Mouse (Mus musculus) heart, embryonic 14.5 days (tissue): ENCODE data around the gene Rarg. TPM values are rescaled to one million over a fixed set of nuclear protein-coding genes. Genes with fewer than 3 reads are reported as not detected.

ENCODE experiments used
- ATAC-seq: fragments of 200-750 bp; cut with Nextera tagmentation; 2 replicates; pipeline ENCODE4 v1.8.0; 2017; ENCODE audit warnings: low read depth, moderate TSS enrichment; ENCODE audit not compliant: insufficient number of reproducible peaks, insufficient read depth, low FRiP score
- H3K27ac ChIP-seq, 2 experiments: fragments of 200-500 bp in 1 of 2; fragments of 300-500 bp in 1 of 2; sonication (generic) in 1 of 2; replicated peaks in 1 of 2; 2 replicates each; pipeline ENCODE4 v1.5.1; 2012 to 2014; ENCODE audit warnings: low read depth in 2 of 2, low read length in 2 of 2, control low read depth in 1 of 2, mild to moderate bottlenecking in 1 of 2, mixed read lengths in 1 of 2; ENCODE audit not compliant: control insufficient read depth in 1 of 2, insufficient read depth in 1 of 2
- H3K27me3 ChIP-seq: fragments of 300-500 bp; sonication (generic); 2 replicates; pipeline ENCODE4 v1.6.1; 2014; ENCODE audit warnings: mild to moderate bottlenecking, low read length, control low read depth; ENCODE audit not compliant: control insufficient read depth, insufficient read depth
- H3K36me3 ChIP-seq: fragments of 300-500 bp; sonication (generic); 2 replicates; pipeline ENCODE4 v1.6.1; 2014; ENCODE audit warnings: mild to moderate bottlenecking, control low read depth, low read length, mixed read lengths; ENCODE audit not compliant: control insufficient read depth, insufficient read depth
- H3K4me1 ChIP-seq, 2 experiments: fragments of 200-500 bp in 1 of 2; fragments of 300-500 bp in 1 of 2; sonication (generic) in 1 of 2; 2 replicates each; pipeline ENCODE4 v1.6.1; 2012 to 2014; ENCODE audit warnings: low read length in 2 of 2, control low read depth in 1 of 2, mixed read lengths in 1 of 2; ENCODE audit not compliant: control insufficient read depth in 2 of 2, insufficient read depth in 2 of 2
- H3K4me2 ChIP-seq: fragments of 300-500 bp; sonication (generic); 2 replicates; pipeline ENCODE4 v1.6.1; 2014; ENCODE audit warnings: mild to moderate bottlenecking, low read length
- H3K4me3 ChIP-seq, 2 experiments: fragments of 200-500 bp in 1 of 2; fragments of 300-500 bp in 1 of 2; sonication (generic) in 1 of 2; 2 replicates each; pipeline ENCODE4 v1.5.1; 2012 to 2014; ENCODE audit warnings: low read length in 2 of 2, mild to moderate bottlenecking in 2 of 2, control low read depth in 1 of 2, low read depth in 1 of 2, moderate library complexity in 1 of 2; ENCODE audit not compliant: control insufficient read depth in 1 of 2, insufficient read depth in 1 of 2
- H3K9ac ChIP-seq: fragments of 300-500 bp; sonication (generic); 2 replicates; pipeline ENCODE4 v1.6.1; 2014; ENCODE audit warnings: mild to moderate bottlenecking, low read length
- H3K9me3 ChIP-seq: fragments of 300-500 bp; sonication (generic); 2 replicates; pipeline ENCODE4 v1.6.1; 2016; ENCODE audit warnings: low read length, control low read depth; ENCODE audit not compliant: control insufficient read depth
- WGBS: fragments of 180-500 bp; shearing (Covaris S2); extraction: QIAGEN DNeasy Blood & Tissue Kit; methylation state at CpG from one replicate; pipeline ENCODE4 v1.1.7; 2014; 5-methylcytosine and 5-hydroxymethylcytosine counted together
- polyA plus RNA-seq: library from polyadenylated mRNA; unstranded; fragments of >200 nt; fragmentation: Nextera tagmentation; extraction: Ambion mirVana; gene quantifications from 2 replicates; pipeline ENCODE4 v1.2.1, GENCODE M21; 2014

Rarg gene
- polyA plus RNA-seq, 1 experiment from 2014 or later, result 6.7 TPM

DNA sequence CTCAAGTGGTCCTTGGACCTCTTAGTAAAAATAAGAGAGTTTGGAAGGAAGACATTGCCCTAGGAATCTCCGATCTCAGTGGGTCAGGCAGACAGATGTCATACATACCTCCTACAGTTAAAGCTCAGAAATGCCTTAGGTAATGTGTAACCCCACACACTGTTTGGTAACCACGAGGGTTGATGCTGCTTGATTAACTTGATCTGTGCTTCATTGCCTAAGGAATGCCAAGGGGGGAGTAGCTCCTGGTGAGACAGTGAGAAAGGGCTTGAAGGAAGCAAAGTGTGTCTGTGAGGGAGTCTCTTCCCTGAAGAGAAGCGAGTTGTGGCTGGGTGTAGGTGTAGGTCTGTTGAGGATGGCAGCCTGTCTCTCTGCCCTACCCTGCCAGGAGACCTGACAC is 50.0 kb downstream of the Rarg start:
- WGBS, result 86% methylated on average over 3 of the region's 3 CpGs
- Histone ChIP-seq H3K27ac (no peak overlapping the region), H3K4me2 (no peak overlapping the region), H3K27me3 (no peaks in the 10 kb centered on the region), H3K4me1 (peaks cover 11 to 26% of the 10 kb centered on the region in 2 experiments), H3K9ac (no peak overlapping the region), H3K36me3 (peaks cover 75% of the 10 kb centered on the region), H3K4me3 (no peak overlapping the region), H3K9me3 (no peaks in the 10 kb centered on the region)
- no peak for ATAC-seq

DNA sequence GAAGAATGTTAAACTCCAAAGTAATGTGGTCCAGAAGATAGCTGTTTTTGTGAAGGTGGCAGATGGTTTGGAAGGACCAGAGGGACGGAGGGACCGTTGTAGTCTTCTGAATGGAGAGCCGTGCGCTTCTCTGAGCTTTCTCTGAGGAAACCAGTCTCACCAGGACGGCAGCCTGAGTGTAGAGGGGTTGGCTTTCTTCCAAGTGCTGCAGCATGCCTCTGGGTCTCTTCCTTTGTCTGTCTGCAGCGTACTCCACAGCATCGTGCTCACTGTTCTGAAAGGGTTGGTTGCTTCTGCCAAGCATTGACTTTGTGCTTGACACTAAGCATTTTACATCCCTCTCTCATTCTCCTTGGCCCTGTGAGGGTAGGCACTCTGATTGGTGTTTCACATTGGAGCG is 51.5 kb downstream of the Rarg start:
- ATAC-seq, result no peak
- Histone ChIP-seq H3K4me1 (peaks cover 11 to 30% of the 10 kb centered on the region in 2 experiments), H3K27me3 (no peaks in the 10 kb centered on the region), H3K9ac (peak overlapping the region; percentile 91), H3K4me3 (no peak overlapping the region), H3K36me3 (peaks cover 62% of the 10 kb centered on the region), H3K27ac (0 out of 4 replicates have a peak overlapping the region, but pooled peaks of 1 of the 2 experiments have one; percentile 30), H3K9me3 (no peaks in the 10 kb centered on the region), H3K4me2 (peak overlapping the region; percentile 67)
- WGBS, result 32% methylated on average over 8 of the region's 8 CpGs

DNA sequence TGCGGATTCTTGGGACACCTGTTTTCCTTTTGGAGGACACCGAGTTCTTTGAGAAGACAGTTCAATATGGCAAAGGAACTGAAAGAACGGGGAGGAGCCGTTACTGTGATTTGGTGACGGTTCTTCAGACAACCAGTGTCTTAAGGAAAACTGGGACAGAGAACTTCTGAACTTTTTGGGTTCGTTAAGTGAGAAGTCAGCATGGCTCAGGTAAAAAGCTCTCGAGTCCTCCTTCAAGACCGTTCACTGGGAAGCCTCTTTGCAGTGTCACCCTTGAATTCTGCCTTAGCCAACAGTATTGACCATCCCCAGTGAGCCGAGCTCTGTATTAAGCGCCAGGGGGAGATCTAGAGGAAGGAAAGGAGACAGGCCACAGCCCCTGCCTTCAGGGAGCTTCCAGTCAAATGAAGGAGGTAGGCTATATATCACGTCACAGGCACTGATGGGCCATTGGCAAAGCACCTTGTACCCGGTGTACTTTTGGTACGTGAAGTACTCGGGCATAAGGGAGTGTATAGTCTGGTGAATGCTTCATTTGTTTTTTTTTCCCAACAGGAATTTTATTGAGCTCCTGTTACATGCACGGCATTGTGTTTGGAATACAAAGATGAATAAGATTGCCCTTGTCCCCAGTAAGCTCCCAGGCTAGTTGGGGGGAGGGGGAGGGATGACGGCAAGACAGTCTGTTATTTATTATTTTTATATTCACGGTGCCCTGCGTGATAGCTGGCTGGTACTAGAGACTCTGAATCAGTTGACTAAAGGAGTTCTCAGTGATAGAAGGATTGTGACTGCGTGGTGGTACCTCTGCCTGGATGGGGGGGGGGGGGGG is 52.4 kb downstream of the Rarg start, which contains the start of gene Csad:
TSS of gene Csad (minus strand) at position 51 of the 832 bp plus-strand sequence.
- Histone ChIP-seq H3K4me1 (peaks cover 11 to 30% of the 10 kb centered on the region in 2 experiments), H3K4me2 (peak within 1 kb of the TSS; percentile 67), H3K27ac (peak within 1 kb of the TSS; percentile 95 to 99), H3K9me3 (no peaks in the 10 kb centered on the region), H3K4me3 (peak within 1 kb of the TSS; percentile 89 to 95), H3K27me3 (no peaks in the 10 kb centered on the region), H3K36me3 (peaks cover 56% of the 10 kb centered on the region), H3K9ac (peak within 1 kb of the TSS; percentile 91)
- 63% methylated on average over 19 of the region's 19 CpGs for WGBS
- ATAC-seq, result no peak

DNA sequence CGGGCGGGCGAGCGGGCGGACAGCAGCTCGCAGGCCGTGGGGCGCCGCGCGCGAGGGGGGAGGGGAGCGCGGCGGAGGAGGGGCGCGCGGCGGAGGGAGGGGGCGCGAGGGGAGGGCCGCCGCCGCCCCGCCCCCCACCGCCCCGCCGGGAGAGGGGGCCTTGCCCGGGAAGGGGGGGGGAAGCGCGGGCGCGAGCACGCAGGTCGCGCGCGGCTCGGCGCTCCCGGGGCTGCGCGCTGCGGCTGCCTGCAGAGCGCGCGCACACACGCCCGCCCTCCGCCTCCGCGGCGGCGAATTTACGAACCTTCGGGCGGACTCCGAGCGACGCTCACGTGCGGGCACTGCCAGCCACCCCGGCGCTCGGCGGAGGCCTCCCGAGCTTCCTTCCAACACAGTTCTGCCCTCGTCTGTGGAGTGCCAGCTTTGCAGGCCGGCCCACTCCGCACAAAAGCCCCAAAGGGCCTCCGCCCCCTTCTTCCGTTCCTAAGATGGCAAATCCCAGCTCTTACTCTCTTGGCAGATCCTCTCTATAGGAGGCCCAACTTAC is 53.4 kb downstream of the Rarg start:
- H3K36me3 ChIP-seq, result peaks cover 47% of the 10 kb centered on the region
- under 1% methylated on average over 36 of the region's 72 CpGs for WGBS
- peak; percentile 16 for ATAC-seq
- peak overlapping the region; percentile 95 to 99 for H3K27ac ChIP-seq
- peak overlapping the region; percentile 67 for H3K4me2 ChIP-seq
- H3K9me3 ChIP-seq, result no peaks in the 10 kb centered on the region
- peaks cover 11 to 30% of the 10 kb centered on the region in 2 experiments for H3K4me1 ChIP-seq
- no peaks in the 10 kb centered on the region for H3K27me3 ChIP-seq
- H3K9ac ChIP-seq, result peak overlapping the region; percentile 91
- H3K4me3 ChIP-seq, result peak overlapping the region; percentile 89 to 95

DNA sequence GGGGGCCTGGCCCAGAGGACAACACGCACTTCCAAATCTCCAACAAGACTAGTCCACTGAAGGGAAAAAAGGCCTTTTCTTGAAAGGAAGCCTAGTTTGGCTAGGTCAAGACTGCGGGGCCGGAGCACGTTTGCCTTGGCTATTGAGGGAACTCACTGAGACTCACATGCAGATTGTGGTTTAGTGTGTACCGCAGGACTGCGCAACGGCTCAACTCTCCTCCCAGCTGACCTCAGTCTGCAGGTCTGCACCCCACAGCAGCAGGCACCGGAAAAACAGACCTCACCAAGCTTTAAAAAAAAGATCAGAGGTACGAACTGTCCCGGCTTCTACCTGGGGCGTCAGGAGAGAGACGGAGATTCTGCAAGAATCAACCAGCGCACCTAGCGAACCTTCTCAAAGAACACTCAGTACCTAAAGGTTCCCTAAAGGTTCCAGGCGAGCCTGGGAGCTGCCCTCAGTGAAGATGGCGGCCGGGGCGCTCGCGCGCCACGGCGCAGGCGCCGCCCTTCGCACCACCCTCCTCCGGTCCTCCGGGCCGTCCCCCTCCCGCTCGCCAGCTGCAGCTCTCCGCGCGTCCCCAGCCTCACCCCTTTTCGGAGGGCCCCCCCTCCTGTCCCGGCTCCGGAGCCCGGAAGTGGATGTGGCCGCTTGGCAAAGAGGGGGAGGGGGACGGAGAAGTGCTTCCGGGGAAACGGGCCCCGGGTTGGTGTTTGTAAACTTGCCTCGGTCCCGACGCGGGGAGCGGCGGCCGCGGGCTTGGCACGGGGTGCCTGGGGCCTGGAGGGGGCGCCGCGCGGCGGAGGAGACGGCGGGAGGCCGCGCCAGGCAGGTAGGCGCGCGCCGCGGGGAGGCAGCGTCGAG is 54.1 kb downstream of the Rarg start, which contains the start of gene Zfp740:
TSS of gene Zfp740 (plus strand) at position 279 of the 864 bp plus-strand sequence.
- H3K27ac ChIP-seq, result peak within 1 kb of the TSS; percentile 95 to 99
- H3K36me3 ChIP-seq, result peaks cover 40% of the 10 kb centered on the region
- under 1% methylated on average over 40 of the region's 68 CpGs for WGBS
- peak within 1 kb of the TSS; percentile 91 for H3K9ac ChIP-seq
- peaks cover 11 to 30% of the 10 kb centered on the region in 2 experiments for H3K4me1 ChIP-seq
- no peaks in the 10 kb centered on the region for H3K27me3 ChIP-seq
- ATAC-seq, result peak; percentile 96
- H3K4me3 ChIP-seq, result peak within 1 kb of the TSS; percentile 89 to 95
- H3K4me2 ChIP-seq, result peak within 1 kb of the TSS; percentile 67
- no peaks in the 10 kb centered on the region for H3K9me3 ChIP-seq

DNA sequence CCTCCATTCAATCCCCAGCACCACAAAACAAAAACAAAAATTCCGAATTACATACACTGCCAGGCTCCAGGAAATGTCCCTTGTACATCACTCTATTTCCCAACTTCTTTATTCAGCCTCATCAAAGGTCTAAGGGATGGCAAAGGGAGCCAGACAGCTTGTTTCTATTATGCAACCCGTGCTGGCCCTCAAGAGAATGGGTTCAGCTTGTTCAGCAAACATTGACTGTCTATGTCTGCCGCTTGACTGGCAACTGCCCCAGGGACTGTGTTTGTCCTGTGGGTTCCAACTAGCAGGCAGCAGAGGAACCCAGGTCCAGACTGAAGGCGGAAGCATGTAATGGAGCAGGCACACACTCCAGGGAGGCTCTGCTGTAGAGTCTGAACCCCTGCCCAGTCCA is 58.5 kb downstream of the Rarg start:
- H3K9me3 ChIP-seq, result no peaks in the 10 kb centered on the region
- no peak overlapping the region for H3K4me3 ChIP-seq
- H3K27ac ChIP-seq, result no peak overlapping the region
- no peaks in the 10 kb centered on the region for H3K27me3 ChIP-seq
- H3K9ac ChIP-seq, result no peak overlapping the region
- H3K4me1 ChIP-seq, result peaks cover 0 to 9% of the 10 kb centered on the region in 2 experiments; a peak in 2 of 4 replicates
- H3K36me3 ChIP-seq, result peaks cover 3% of the 10 kb centered on the region; the same call in 1 of the 2 replicates
- no peak for ATAC-seq
- H3K4me2 ChIP-seq, result no peak overlapping the region
- WGBS, result 88% methylated on average over 4 of the region's 4 CpGs

DNA sequence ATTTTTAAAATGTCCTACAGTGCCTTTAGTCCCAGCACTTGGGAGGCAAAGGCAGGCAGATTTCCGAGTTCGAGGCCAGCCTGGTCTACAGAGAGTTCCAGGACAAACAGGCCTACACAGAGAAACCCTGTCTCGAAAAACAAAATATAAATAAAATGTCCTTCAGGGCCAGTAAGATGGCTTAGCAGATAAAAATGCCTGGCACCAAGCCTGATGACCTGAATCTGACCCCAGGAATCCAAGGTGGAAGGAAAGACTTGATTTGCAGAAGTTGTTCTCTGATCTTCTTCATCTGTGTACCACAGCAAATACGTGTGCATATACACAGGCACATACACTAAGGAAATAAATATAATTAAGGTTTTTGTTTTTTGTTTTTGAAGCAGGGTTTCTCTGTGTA is 61.9 kb downstream of the Rarg start:
- H3K27me3 ChIP-seq, result no peaks in the 10 kb centered on the region
- H3K9me3 ChIP-seq, result no peaks in the 10 kb centered on the region
- H3K27ac ChIP-seq, result no peak overlapping the region
- no peak overlapping the region for H3K4me2 ChIP-seq
- peaks cover 0 to 2% of the 10 kb centered on the region in 2 experiments; a peak in 1 of 4 replicates for H3K4me1 ChIP-seq
- no peaks in the 10 kb centered on the region; the same call in 1 of the 2 replicates for H3K36me3 ChIP-seq
- no peak overlapping the region for H3K4me3 ChIP-seq
- 74% methylated on average over 4 of the region's 4 CpGs for WGBS
- H3K9ac ChIP-seq, result no peak overlapping the region
- no peak for ATAC-seq
